Mouse (Mus musculus) cerebellum, adult 11 months (tissue): ENCODE results near the gene Fhod1.

Experiments
- DNase-seq: peaks from one replicate; pipeline ENCODE4 v3.0.0; 2022

The Fhod1 gene

GRCm38 (mm10) chr8:105347428-105348221, at the start of gene Fhod1:
Fhod1 (minus strand) TSS chr8:105347953.
- DNase-seq: peak; percentile 91

- DNase-seq: no peak
Observed at GRCm38 (mm10) chr8:105393915-105394314, 46.2 kb upstream of the Fhod1 start.

- DNase-seq: no peak
Observed at GRCm38 (mm10) chr8:105393089-105393787, 45.5 kb upstream of the Fhod1 start.

GRCm38 (mm10) chr8:105389096-105389495, 41.3 kb upstream of the Fhod1 start:
- DNase-seq: no peak

- no peak for DNase-seq
Observed at GRCm38 (mm10) chr8:105387151-105387550, 39.4 kb upstream of the Fhod1 start.

GRCm38 (mm10) chr8:105384070-105384469, 36.3 kb upstream of the Fhod1 start:
- DNase-seq: no peak

GRCm38 (mm10) chr8:105380308-105380707, 32.6 kb upstream of the Fhod1 start:
- no peak for DNase-seq

- DNase-seq: no peak
Observed at GRCm38 (mm10) chr8:105378673-105379072, 30.9 kb upstream of the Fhod1 start.

- no peak for DNase-seq
Observed at GRCm38 (mm10) chr8:105374513-105374966, 26.8 kb upstream of the Fhod1 start.

- DNase-seq: no peak
Observed at GRCm38 (mm10) chr8:105373032-105373431, 25.3 kb upstream of the Fhod1 start, which contains the start of gene Plekhg4. Plekhg4 (plus strand) TSS chr8:105373274.

- no peak for DNase-seq
Observed at GRCm38 (mm10) chr8:105372473-105372872, 24.7 kb upstream of the Fhod1 start.

GRCm38 (mm10) chr8:105367107-105367506, 19.4 kb upstream of the Fhod1 start:
- no peak for DNase-seq

GRCm38 (mm10) chr8:105361751-105362702, 14.3 kb upstream of the Fhod1 start:
- no peak for DNase-seq

- no peak for DNase-seq
Observed at GRCm38 (mm10) chr8:105359646-105360045, 11.9 kb upstream of the Fhod1 start.

- DNase-seq: no peak
Observed at GRCm38 (mm10) chr8:105359208-105359607, 11.5 kb upstream of the Fhod1 start.

GRCm38 (mm10) chr8:105356681-105357080, 8.9 kb upstream of the Fhod1 start:
- no peak for DNase-seq

GRCm38 (mm10) chr8:105355179-105356024, 7.6 kb upstream of the Fhod1 start:
- no peak for DNase-seq

GRCm38 (mm10) chr8:105354549-105354948, 6.8 kb upstream of the Fhod1 start:
- DNase-seq: no peak

GRCm38 (mm10) chr8:105353583-105354135, 5.9 kb upstream of the Fhod1 start:
- peak; percentile 68 for DNase-seq

GRCm38 (mm10) chr8:105350186-105350585, 2.4 kb upstream of the Fhod1 start:
- no peak for DNase-seq

- peak; percentile 61 for DNase-seq
Observed at GRCm38 (mm10) chr8:105349096-105349771, 1.5 kb upstream of the Fhod1 start.
